Mouse (Mus musculus) limb, embryonic 12.5 days (tissue): ENCODE results near the gene Cyth3. TPM values are rescaled to one million over a fixed set of nuclear protein-coding genes. Genes with fewer than 3 reads are reported as not detected.

Experiments used
- ATAC-seq: fragments of 200-750 bp; cut with Nextera tagmentation; 2 replicates; pipeline ENCODE4 v1.8.0; 2017; ENCODE audit warnings: low read depth, moderate TSS enrichment; ENCODE audit not compliant: insufficient number of reproducible peaks, insufficient read depth, low FRiP score, low TSS enrichment
- H3K27ac ChIP-seq: fragments of 300-500 bp; sonication (generic); 2 replicates; pipeline ENCODE4 v1.5.1; 2016; ENCODE audit warnings: mild to moderate bottlenecking, moderate library complexity
- H3K27me3 ChIP-seq: fragments of 300-500 bp; sonication (generic); 2 replicates; pipeline ENCODE4 v1.6.1; 2016; ENCODE audit warnings: mild to moderate bottlenecking, moderate library complexity
- H3K36me3 ChIP-seq: fragments of 300-500 bp; sonication (generic); 2 replicates; pipeline ENCODE4 v1.6.1; 2016; ENCODE audit warnings: mild to moderate bottlenecking, moderate library complexity
- H3K4me1 ChIP-seq: fragments of 300-500 bp; sonication (generic); replicated peaks from 2 replicates; pipeline ENCODE4 v1.6.1; 2016
- H3K4me2 ChIP-seq: fragments of 300-500 bp; sonication (generic); 2 replicates; pipeline ENCODE4 v1.6.1; 2016; ENCODE audit warnings: mild to moderate bottlenecking, moderate library complexity
- H3K4me3 ChIP-seq: fragments of 300-500 bp; sonication (generic); replicated peaks from 2 replicates; pipeline ENCODE4 v1.5.1; 2016; ENCODE audit warnings: mild to moderate bottlenecking
- H3K9ac ChIP-seq: fragments of 300-500 bp; sonication (generic); replicated peaks from 2 replicates; pipeline ENCODE4 v1.6.1; 2016; ENCODE audit warnings: mild to moderate bottlenecking, moderate library complexity
- H3K9me3 ChIP-seq: fragments of 300-500 bp; sonication (generic); 2 replicates; pipeline ENCODE4 v1.6.1; 2016; ENCODE audit warnings: mild to moderate bottlenecking, moderate library complexity
- WGBS: fragments of 180-500 bp; shearing (Covaris S2); methylation state at CpG from one replicate; pipeline ENCODE4 v1.1.7; 2016; 5-methylcytosine and 5-hydroxymethylcytosine counted together
- polyA plus RNA-seq: library from polyadenylated mRNA; unstranded; fragments of >200 nt; fragmentation: Nextera tagmentation; extraction: Ambion mirVana; gene quantifications from 2 replicates; pipeline ENCODE4 v1.2.1, GENCODE M21; 2016

The Cyth3 gene
- polyA plus RNA-seq, 1 experiment from 2014 or later = 53.2 TPM

DNA sequence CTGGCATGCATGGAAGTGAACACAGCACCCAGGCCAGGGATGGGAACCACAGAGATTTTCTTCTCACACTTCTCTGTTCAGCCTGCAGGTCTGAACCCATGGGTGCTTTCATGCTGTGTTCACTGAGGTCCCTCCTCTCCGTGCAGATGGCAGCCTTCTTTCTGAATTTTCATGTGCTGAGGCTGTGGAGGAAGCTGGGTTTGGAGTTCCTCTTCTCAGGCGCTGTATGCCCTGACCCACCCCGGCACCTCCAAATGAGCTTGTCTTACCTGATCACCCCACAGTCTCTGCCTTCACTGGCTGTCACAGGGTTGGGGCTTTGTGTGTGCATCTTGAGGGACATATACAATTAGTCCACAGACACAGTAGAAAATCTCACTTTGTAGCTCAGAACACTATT, 65.3 kb downstream of the Cyth3 start:
- no peak overlapping the region for H3K9ac ChIP-seq
- no peak overlapping the region for H3K4me2 ChIP-seq
- 96% methylated on average over 3 of the region's 3 CpGs for WGBS
- peaks cover 15% of the 10 kb centered on the region for H3K4me1 ChIP-seq
- ATAC-seq = no peak
- H3K4me3 ChIP-seq = no peak overlapping the region
- H3K9me3 ChIP-seq = no peaks in the 10 kb centered on the region
- H3K27ac ChIP-seq = no peak overlapping the region
- H3K27me3 ChIP-seq = no peaks in the 10 kb centered on the region
- H3K36me3 ChIP-seq = peaks cover 66% of the 10 kb centered on the region

GRCm38 (mm10) chr5:143690392-143690791, 68.1 kb downstream of the Cyth3 start:
- Histone ChIP-seq H3K9me3 (no peaks in the 10 kb centered on the region), H3K36me3 (peaks cover 88% of the 10 kb centered on the region), H3K27me3 (no peaks in the 10 kb centered on the region), H3K4me1 (no peaks in the 10 kb centered on the region), H3K4me3 (no peak overlapping the region), H3K27ac (no peak overlapping the region), H3K4me2 (no peak overlapping the region), H3K9ac (no peak overlapping the region)
- no peak for ATAC-seq
- WGBS = 86% methylated on average over 9 of the region's 9 CpGs

DNA sequence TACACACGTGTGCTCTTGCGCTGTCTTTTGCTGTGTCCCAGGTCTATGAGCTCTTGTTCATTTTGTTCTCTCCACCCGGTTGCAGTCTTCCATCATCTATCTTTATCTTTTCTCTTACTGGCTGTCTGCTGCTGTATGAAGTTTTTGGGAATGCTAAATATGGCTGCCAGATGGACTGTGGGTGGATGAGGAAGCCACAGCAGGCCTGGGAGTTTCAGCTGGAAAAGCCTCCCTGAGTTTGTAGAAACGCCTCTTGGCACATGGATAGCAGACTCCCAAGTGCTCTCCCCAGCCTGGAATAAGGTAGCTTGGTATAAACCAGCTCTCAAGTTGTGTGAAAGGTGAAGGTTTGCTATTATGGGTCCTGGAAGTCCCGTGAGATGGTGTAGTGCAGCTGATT, 68.7 kb downstream of the Cyth3 start:
- Histone ChIP-seq H3K9ac (no peak overlapping the region), H3K36me3 (peaks cover 87% of the 10 kb centered on the region), H3K27me3 (no peaks in the 10 kb centered on the region), H3K27ac (no peak overlapping the region), H3K9me3 (no peaks in the 10 kb centered on the region), H3K4me1 (no peaks in the 10 kb centered on the region), H3K4me3 (no peak overlapping the region), H3K4me2 (no peak overlapping the region)
- no peak for ATAC-seq
- WGBS = 87% methylated on average over 5 of the region's 5 CpGs

GRCm38 (mm10) chr5:143696323-143696722, 74.1 kb downstream of the Cyth3 start:
- no peak overlapping the region for H3K27ac ChIP-seq
- H3K27me3 ChIP-seq = no peaks in the 10 kb centered on the region
- no peaks in the 10 kb centered on the region for H3K4me1 ChIP-seq
- no peaks in the 10 kb centered on the region for H3K9me3 ChIP-seq
- no peak overlapping the region for H3K9ac ChIP-seq
- WGBS = 72% methylated on average over 3 of the region's 3 CpGs
- H3K4me2 ChIP-seq = no peak overlapping the region
- H3K36me3 ChIP-seq = peaks cover 96% of the 10 kb centered on the region
- H3K4me3 ChIP-seq = no peak overlapping the region
- no peak for ATAC-seq

- Histone ChIP-seq H3K4me1 (no peaks in the 10 kb centered on the region), H3K9me3 (no peaks in the 10 kb centered on the region), H3K4me3 (no peak overlapping the region), H3K27me3 (no peaks in the 10 kb centered on the region), H3K4me2 (no peak overlapping the region), H3K36me3 (peaks cover 96% of the 10 kb centered on the region), H3K9ac (no peak overlapping the region), H3K27ac (no peak overlapping the region)
- 91% methylated on average over 4 of the region's 4 CpGs for WGBS
- ATAC-seq = no peak
Measured at GRCm38 (mm10) chr5:143698454-143698853, 76.2 kb downstream of the Cyth3 start.

GRCm38 (mm10) chr5:143700247-143700646, 78.0 kb downstream of the Cyth3 start:
- Histone ChIP-seq H3K4me2 (no peak overlapping the region), H3K27me3 (no peaks in the 10 kb centered on the region), H3K27ac (no peak overlapping the region), H3K9me3 (no peaks in the 10 kb centered on the region), H3K36me3 (peaks cover 95% of the 10 kb centered on the region), H3K4me3 (no peak overlapping the region), H3K4me1 (no peaks in the 10 kb centered on the region), H3K9ac (no peak overlapping the region)
- ATAC-seq = no peak
- 92% methylated on average over 5 of the region's 5 CpGs for WGBS

- peaks cover 96% of the 10 kb centered on the region for H3K36me3 ChIP-seq
Measured at GRCm38 (mm10) chr5:143701074-143701473, 78.8 kb downstream of the Cyth3 start.

DNA sequence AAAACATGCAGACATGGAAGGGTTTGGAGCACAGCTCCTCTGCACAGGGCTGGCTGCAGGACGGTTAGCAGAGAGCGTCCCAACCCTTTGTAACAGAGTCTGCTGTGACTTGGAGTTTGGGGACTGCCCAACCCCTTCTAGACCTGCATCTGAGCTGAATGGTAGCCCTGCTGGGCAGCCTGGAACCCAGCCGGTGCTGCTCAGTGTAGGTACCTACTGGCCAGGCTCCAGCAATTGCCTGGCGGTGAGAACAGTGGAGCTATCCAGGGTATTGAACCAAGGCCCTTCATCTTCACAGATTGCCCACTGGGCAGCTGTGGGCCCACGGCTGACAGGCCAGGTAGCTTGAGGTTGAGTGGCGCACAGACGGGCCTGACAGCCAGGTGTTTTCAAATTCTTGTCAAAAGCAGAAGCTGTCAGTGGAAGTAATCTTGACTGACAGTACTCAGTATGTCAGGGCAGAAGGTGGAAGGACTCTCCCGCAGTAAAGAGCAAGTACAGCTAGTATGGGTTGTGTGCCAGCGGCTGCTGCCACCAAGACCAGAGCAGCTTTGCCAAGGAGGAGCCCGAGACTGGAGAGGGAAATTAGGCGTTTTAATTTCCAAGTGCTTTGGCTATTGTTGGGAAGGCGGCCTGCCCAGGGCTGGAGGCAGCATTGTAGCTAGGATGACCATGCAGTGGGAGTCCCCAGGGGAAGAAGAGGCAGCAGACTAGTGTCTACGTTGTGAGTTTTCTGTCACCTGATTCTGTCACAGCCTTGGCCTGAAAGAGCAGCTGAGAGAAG, 82.8 kb downstream of the Cyth3 start:
- H3K36me3 ChIP-seq = peaks cover 97% of the 10 kb centered on the region
- H3K9me3 ChIP-seq = no peaks in the 10 kb centered on the region
- no peak overlapping the region for H3K4me3 ChIP-seq
- no peaks in the 10 kb centered on the region for H3K4me1 ChIP-seq
- no peaks in the 10 kb centered on the region for H3K27me3 ChIP-seq
- H3K4me2 ChIP-seq = no peak overlapping the region
- no peak overlapping the region for H3K27ac ChIP-seq
- no peak overlapping the region for H3K9ac ChIP-seq
- 86% methylated on average over 13 of the region's 13 CpGs for WGBS
- no peak for ATAC-seq

More at GRCm38 (mm10) chr5:143701074-143701473, 78.8 kb downstream of the Cyth3 start:
- Histone ChIP-seq H3K9ac (no peak overlapping the region), H3K4me3 (no peak overlapping the region), H3K27ac (no peak overlapping the region), H3K9me3 (no peaks in the 10 kb centered on the region), H3K4me1 (no peaks in the 10 kb centered on the region), H3K27me3 (no peaks in the 10 kb centered on the region), H3K4me2 (no peak overlapping the region)
- 90% methylated on average over 10 of the region's 10 CpGs for WGBS
- no peak for ATAC-seq

DNA sequence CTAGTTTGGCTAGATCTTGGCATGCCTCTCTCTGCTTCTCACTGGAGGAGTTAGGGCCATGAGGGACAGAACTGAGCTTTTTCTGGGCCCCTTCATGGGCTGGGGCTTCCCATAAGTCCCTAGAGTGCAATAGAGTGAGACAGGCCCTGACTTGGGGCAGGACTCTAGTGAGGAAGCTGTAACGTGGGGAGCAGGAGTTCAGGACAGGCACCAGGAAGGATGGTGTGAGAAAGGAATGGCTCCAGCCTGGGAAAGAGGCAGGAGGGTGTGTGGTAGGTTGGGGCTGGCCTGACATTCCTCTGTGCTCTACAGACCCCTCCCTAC, 83.4 kb downstream of the Cyth3 start:
- WGBS = 56% methylated on average over 1 of the region's 1 CpGs

GRCm38 (mm10) chr5:143706030-143706821, 84.0 kb downstream of the Cyth3 start:
- no peak overlapping the region for H3K9ac ChIP-seq

More for the DNA sequence above, 83.4 kb downstream of the Cyth3 start:
- no peak overlapping the region for H3K9ac ChIP-seq
- no peaks in the 10 kb centered on the region for H3K4me1 ChIP-seq
- no peak overlapping the region for H3K4me3 ChIP-seq
- no peak for ATAC-seq
- no peaks in the 10 kb centered on the region for H3K9me3 ChIP-seq
- H3K4me2 ChIP-seq = no peak overlapping the region
- H3K27me3 ChIP-seq = no peaks in the 10 kb centered on the region
- 0 out of 2 replicates have a peak overlapping the region, but pooled peaks have one; percentile 4 for H3K27ac ChIP-seq
- H3K36me3 ChIP-seq = peaks cover 93% of the 10 kb centered on the region

DNA sequence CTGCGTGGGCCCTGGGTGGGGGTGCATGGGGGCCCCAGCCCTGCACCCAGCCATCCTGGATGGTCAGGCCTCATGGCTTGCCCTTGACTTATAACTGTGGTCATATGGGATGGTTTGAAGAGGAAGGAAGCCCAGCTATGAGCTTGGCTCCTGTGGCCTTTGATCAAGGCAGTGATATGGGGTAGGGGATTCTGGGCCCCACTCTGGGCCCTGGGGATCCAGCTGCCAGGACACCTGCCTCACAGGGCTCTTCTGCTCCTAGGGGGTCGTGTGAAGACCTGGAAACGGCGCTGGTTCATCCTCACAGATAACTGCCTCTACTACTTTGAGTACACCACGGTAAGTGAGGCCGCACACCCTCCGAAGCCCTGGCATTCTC, 84.6 kb downstream of the Cyth3 start:
- Histone ChIP-seq H3K9me3 (no peaks in the 10 kb centered on the region), H3K27ac (no peak overlapping the region), H3K36me3 (peaks cover 93% of the 10 kb centered on the region), H3K9ac (no peak overlapping the region), H3K4me1 (no peaks in the 10 kb centered on the region), H3K4me3 (no peak overlapping the region), H3K27me3 (no peaks in the 10 kb centered on the region), H3K4me2 (no peak overlapping the region)
- no peak for ATAC-seq
- 89% methylated on average over 7 of the region's 7 CpGs for WGBS

More at GRCm38 (mm10) chr5:143706030-143706821, 84.0 kb downstream of the Cyth3 start:
- no peaks in the 10 kb centered on the region for H3K4me1 ChIP-seq
- H3K9me3 ChIP-seq = no peaks in the 10 kb centered on the region
- no peak for ATAC-seq
- no peak overlapping the region for H3K4me2 ChIP-seq
- WGBS = 69% methylated on average over 9 of the region's 9 CpGs
- H3K4me3 ChIP-seq = no peak overlapping the region
- H3K36me3 ChIP-seq = peaks cover 93% of the 10 kb centered on the region
- 0 out of 2 replicates have a peak overlapping the region, but pooled peaks have one; percentile 4 for H3K27ac ChIP-seq
- no peaks in the 10 kb centered on the region for H3K27me3 ChIP-seq
